Mouse (Mus musculus) natural killer cell, adult 2 months (primary cell): ENCODE measurements at regions not wholly inside any gene's neighbourhood (a gene's known extent, or its start where the extent isn't known, plus 50 kb on each side); places are given as distances from the start of the nearest gene placed in this dataset.

Experiments used
- DNase-seq, 2 experiments: peaks; one replicate each; pipeline ENCODE4 v3.0.0; 2022; ENCODE audit warnings: low spot score in 2 of 2

DNA sequence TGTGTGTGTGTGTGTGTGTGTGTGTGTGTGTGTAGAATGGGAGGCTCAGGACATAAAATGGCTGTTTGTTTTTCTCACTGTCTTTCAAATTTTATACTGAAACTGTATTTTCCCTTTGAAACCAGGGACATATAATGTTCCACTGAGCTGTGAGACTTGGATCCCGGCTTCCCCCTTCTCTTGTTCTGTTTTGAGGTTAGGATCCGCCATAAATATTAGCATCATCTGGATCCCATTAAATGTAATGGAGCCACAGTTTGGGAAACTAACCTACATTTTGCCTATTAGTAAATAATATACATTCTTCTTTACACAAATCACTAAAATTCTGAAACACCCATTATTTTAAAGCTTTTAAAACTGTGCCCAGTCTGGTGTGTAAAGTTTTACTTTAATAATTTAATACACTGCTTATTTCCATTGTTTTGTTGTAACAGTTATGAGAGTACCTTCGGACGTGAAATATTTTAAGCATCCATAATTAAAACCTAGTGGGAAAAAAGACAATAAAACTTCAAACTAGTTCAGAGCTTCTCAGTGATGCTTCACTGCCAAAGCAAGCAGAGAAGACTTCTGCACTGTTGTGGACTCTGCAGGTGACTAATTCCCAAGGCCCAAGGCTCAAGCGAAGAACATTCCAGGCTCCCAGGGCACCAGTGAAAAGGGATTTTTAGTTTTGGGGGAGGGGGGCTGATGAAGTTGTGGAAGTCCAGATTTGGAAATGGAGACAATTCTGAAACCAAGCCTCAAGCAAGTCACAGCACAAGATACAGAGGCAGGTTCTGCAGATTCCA lies 684.9 kb downstream of the Fat4 start:
- no peak for DNase-seq

GRCm38 (mm10) chr3:39575200-39575599 lies 688.5 kb downstream of the Fat4 start:
- DNase-seq: no peak

GRCm38 (mm10) chr3:39591312-39591711 lies 704.6 kb downstream of the Fat4 start:
- no peak for DNase-seq

DNA sequence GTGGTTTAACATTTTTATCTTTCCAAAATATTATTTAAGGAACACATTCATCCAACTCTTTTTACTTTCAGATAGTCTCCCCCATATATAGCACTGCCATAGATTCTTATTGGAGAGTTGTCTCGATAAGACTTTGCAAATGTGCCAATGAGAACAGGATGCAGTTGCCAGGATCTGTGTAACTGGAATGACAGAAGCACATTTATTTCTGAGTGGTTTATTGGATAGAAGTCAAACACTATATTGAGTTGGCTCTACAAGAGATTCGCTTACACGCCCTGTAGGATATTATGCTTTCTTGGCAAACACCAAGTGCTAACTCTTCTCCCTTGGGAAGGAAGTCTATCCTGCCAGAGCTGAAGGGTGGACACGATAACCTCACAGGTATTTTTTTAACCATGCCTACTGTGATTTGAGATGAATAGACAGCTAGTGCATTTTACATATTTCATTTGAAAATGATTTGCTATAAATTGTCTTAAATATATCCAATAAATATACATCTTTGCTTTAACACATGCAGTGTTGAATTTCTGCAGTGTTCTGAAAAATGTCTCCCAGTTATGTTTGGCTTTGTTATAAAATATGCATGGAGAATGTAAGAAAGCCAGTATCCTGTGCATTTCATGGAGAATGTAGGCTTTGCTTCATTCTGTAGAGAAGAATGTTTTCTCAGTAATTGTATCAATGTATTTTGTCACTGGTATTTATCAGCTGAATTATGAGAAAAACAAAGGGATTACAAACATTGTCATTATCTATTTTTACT lies 705.8 kb downstream of the Fat4 start:
- no peak for DNase-seq

DNA sequence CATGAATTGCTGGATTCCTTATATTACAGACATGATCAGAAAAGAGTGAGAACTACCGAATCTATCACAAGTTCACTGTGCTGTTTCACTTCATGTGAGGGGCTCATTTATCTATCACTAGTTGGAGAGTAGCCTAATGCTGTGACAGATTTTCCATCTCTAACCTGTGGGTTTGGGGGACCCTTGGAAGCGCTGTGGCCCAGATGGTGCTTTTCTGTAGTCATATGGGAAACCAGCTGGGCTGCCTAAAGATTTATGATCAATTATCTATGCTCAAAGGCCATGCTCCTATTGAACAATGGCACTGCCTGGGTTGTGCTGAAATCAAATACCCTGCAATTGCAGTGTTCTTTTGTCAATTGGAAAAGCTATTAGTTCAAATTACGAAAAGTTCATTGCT lies 723.2 kb downstream of the Fat4 start:
- DNase-seq: no peak

DNA sequence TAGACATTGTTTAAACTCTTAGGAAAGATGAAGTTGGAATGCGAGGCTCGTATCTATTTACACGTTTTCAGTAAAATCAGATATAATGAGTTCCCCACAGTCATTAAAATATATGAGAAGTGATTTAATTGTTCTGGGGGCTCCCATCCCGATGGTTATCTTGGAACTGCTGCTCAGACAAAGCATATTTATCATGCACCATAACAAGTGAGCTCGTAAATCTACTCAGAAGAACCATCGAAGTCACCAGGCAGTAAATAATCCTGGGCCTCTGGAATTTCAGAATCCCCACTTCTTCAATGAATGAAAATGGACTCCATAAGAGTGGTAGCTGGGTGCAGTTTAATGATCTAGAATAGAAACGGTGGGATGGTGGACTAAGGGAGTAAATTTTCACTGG lies 725.7 kb downstream of the Fat4 start:
- no peak for DNase-seq

GRCm38 (mm10) chr3:39637924-39638323 lies 751.2 kb downstream of the Fat4 start:
- DNase-seq: no peak

DNA sequence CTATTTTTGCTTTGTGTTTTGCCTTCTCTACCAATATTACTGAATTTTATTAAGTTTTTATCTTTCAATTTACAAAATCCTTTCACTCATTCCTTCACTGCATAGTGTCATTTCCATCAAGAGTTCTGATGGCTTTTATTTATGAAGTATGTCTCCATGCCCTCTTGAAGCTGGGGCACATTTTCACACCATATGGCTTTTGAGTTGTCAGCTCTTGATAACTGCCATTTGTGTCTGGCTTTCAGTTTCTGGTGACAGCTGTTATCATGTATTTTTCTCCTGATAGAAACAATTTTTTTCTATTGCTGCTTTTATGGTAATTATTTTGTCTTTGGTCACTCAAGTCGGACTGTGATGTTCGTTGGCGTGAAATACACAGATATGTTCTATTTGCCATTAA lies 756.5 kb downstream of the Fat4 start:
- DNase-seq: no peak

- no peak for DNase-seq
These were observed 780.1 kb downstream of the Fat4 start for GRCm38 (mm10) chr3:39666817-39667216.

DNA sequence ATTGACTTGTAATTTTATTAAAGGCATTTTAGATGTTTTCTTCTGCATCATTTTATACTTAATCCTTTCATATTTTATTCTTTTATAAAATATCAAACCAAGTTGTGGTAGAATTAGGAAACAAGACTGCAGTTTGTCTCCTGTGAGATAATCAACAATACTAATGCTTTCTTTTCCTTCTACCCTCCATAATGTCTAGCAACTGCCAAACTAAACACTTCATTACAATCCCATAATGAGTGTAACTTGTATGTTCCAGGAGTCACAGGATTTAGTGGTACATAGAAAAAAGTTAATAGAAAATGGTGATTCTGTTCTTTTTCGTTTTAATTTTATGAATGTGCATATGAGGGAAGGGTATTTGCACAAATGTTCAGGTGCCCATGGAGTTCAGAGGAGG lies 782.4 kb downstream of the Fat4 start:
- no peak for DNase-seq

GRCm38 (mm10) chr3:39673997-39674396 lies 787.3 kb downstream of the Fat4 start:
- no peak for DNase-seq

DNA sequence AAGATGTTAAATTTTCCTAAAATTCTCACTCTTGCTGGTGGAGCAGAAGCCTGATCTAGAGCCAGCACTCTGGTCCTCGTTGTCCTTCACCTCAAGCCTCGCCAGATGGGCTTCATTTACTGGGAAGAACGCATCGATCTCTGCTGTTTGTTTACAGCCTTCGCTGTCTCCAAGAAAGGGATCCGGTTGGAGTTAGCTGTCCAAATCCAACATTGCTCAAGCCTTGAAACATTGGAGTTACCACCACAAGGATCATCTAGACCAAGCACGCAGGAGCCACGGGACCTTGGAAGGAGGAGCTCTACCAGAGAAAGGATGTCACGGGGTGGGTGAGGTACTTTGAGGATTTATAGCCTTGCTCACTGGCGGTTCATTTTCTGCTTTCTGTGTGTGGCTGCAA lies 788.2 kb downstream of the Fat4 start:
- no peak for DNase-seq

- DNase-seq: no peak
These were observed 818.9 kb downstream of the Fat4 start for GRCm38 (mm10) chr3:39705610-39706009.

- no peak for DNase-seq
These were observed 818.0 kb upstream of the Intu start for GRCm38 (mm10) chr3:39712795-39713709.

DNA sequence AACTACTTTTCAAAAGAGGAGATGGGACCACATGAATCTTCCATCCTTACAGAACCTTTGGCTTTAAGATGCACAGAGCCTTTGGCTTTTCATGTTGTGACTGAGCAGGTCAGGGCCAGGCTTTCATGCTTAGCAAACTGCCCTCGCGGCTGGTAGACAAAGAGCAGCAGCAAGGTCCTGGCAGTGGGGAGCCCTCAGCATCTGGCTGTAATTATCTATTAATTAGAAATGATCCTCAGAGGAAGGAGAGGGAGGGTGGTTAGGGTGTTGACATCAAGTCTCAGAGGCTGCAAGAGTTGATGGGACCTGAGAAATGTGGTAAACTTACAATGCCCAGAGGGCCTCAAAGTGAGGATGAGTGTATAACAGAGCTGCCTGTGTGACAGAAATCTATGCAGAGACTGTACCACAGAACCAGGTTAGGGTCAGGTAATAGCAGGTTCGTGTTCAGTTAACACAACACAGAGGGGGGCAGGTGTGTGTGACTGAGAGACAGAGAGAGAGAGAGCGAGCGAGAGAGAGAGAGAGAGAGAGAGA lies 817.0 kb upstream of the Intu start:
- DNase-seq: no peak

DNA sequence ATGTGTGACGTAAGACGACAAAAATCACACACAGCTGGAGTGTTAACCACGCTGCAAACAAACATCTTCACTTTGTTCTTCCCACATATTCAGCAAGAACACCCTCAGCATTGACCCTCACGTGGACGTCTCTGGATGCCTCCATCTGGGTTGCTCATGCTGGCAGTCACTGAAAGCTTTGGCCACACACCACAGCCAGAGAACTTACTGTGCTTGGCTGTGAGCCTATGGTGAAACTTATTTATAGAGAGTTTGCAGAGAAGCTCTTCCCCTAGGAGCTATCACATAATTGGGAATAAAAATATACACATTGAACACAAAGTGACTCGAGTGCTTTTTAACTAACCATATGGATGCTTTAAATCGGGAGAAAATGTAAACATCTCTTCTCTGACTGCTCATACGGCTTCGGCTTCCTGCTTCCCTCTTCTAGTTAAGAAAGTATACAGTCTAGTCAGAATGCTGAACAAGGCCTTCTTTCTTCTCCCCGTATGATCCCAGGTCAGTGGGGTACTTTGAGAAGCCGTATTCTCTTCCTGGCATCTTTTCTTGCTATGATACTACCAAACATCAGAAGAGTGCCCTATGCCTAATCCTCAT lies 812.0 kb upstream of the Intu start:
- no peak for DNase-seq

- DNase-seq: no peak
These were observed 805.3 kb upstream of the Intu start for GRCm38 (mm10) chr3:39725755-39726154.

DNA sequence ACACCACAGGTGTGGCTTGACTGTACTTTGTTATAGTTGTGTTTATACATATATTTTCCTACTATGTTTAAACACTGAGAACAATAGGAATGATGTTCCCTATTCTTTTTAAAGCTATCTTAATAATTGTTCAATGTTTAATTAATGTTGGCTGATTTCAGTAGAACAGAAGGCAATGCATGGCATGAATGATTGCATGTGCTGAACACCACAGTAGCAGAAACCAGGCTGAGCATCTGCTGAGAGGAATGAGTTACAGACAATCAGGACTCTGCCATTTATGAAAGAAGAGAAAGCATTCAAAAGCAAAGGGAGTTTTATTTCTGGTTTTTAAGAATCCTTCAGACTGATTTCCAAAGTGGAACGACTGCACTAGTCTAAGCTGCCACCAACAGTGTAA lies 794.4 kb upstream of the Intu start:
- DNase-seq: no peak

DNA sequence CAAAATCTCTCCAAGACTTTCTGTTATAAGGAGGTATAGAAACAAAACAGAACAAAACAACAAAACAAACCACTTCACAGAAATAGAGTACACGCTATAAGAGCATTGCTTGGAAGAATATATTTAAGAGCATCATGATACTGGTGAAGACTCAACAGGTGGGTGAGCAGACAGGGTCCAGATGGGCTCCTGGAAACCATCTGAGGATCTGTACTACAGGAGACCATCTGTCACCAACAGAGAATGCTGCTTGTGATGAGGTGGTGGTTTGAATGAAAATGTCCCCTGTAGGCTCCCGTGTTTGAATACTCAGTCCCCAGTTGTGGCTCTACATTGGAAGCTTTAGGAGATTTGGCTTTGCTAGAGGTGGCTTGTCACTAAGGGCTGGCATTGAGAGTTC lies 785.1 kb upstream of the Intu start:
- DNase-seq: no peak

GRCm38 (mm10) chr3:39768981-39769568 lies 762.0 kb upstream of the Intu start:
- DNase-seq: no peak
